Mouse (Mus musculus): ENCODE results near the gene Cds1. TPM values are rescaled to one million over a fixed set of nuclear protein-coding genes. Genes with fewer than 3 reads are reported as not detected.
A peak's percentile ranks its signal among the peaks of the same experiment; 100 is the strongest.

Gene Cds1
- polyA plus RNA-seq, 1 experiment, result not detected

GRCm38 (mm10) chr5:101785921-101786614, 21.1 kb downstream of the Cds1 start:
- H3K27ac ChIP-seq (ENCODE audit: insufficient read depth, low read depth, low read length), result no peak overlapping the region
- no peak overlapping the region for H3K4me3 ChIP-seq (ENCODE audit: insufficient read depth, low read depth, low read length)
- no peak for TF ChIP-seq POLR2A (IDR thresholded peaks at IDR 0.05; ENCODE audit: insufficient read depth, low read depth, low read length)
- no peak for TF ChIP-seq CTCF (IDR thresholded peaks at IDR 0.05; ENCODE audit: insufficient read depth, low read depth, low read length)
- 82% methylated on average over 4 of the region's 4 CpGs for WGBS
- H3K4me1 ChIP-seq (ENCODE audit: control insufficient read depth, insufficient read depth, low read length), result peaks cover 26% of the 10 kb centered on the region

DNA sequence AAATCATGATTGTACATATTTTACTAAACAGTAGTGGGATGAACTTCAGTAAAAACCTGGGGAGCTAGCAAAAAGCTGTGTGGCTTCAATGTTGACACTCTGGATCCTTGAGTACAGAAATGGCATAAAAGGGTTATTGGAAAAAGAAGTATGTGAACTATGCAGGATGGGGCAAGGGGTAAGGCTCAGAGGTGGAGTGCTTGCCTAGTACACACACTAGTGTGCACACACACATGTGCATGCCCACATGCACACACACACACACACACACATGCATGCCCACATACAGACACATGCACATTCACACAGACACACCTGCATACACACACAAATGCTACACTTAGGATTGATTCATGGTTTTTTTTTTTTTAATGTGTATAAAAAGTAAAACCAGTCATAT, 24.8 kb downstream of the Cds1 start:
- TF ChIP-seq POLR2A (IDR thresholded peaks at IDR 0.05; ENCODE audit: insufficient read depth, low read depth, low read length) (no peak), CTCF (IDR thresholded peaks at IDR 0.05; ENCODE audit: insufficient read depth, low read depth, low read length) (no peak)
- peaks cover 20% of the 10 kb centered on the region for H3K4me1 ChIP-seq (ENCODE audit: control insufficient read depth, insufficient read depth, low read length)
- no peak overlapping the region for H3K4me3 ChIP-seq (ENCODE audit: insufficient read depth, low read depth, low read length)
- H3K27ac ChIP-seq (ENCODE audit: insufficient read depth, low read depth, low read length), result no peak overlapping the region

DNA sequence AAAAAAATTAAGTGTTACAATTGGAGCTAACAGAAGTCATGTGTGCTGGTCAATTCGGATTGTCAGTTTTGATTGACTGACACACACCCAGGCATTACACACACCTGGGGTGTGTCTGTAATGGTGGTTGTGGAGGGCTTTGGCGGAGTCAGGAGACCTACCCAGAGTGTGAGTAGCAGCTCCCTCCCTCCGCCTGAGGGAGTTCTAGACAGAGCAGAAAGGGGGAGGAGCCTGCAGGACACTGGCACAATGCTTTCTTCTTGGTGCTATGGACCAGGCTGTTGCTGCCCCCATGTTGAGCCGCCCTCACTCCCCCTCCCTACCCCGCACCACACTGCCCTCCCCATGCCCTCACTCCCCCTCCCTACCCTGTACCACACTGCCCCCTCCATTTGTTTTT, 25.6 kb downstream of the Cds1 start:
- Histone ChIP-seq H3K27ac (ENCODE audit: insufficient read depth, low read depth, low read length) (no peak overlapping the region), H3K4me1 (ENCODE audit: control insufficient read depth, insufficient read depth, low read length) (peaks cover 18% of the 10 kb centered on the region), H3K4me3 (ENCODE audit: insufficient read depth, low read depth, low read length) (no peak overlapping the region)
- WGBS, result 68% methylated on average over 5 of the region's 5 CpGs
- TF ChIP-seq POLR2A (IDR thresholded peaks at IDR 0.05; ENCODE audit: insufficient read depth, low read depth, low read length) (no peak), CTCF (IDR thresholded peaks at IDR 0.05; ENCODE audit: insufficient read depth, low read depth, low read length) (no peak)

DNA sequence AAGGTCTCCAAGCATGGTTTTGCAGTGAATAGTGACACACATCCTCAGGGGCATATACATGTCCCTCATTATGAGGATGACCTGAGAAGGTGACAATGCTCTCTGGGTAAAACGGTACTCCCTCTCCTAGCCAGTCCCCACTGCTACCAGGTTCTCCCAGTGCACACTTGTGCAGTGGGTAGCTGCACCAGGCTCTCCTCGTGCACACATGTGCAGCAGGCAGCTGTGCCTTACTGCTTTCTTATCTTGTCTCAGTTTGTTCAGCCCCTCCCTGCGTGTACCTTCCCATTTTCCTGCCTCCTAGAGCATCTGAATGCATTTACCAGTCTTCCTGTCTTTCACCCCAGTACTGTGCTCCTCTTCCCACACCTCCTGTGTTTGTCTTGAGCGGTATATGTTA, 27.7 kb downstream of the Cds1 start:
- Histone ChIP-seq H3K27ac (ENCODE audit: insufficient read depth, low read depth, low read length) (peak overlapping the region; percentile 48), H3K4me1 (ENCODE audit: control insufficient read depth, insufficient read depth, low read length) (peaks cover 18% of the 10 kb centered on the region), H3K4me3 (ENCODE audit: insufficient read depth, low read depth, low read length) (no peak overlapping the region)
- 59% methylated on average over 4 of the region's 4 CpGs for WGBS
- TF ChIP-seq POLR2A (IDR thresholded peaks at IDR 0.05; ENCODE audit: insufficient read depth, low read depth, low read length) (no peak), CTCF (IDR thresholded peaks at IDR 0.05; ENCODE audit: insufficient read depth, low read depth, low read length) (no peak)

- no peaks in the 10 kb centered on the region; the same call in 1 of the 2 replicates for H3K4me1 ChIP-seq (ENCODE audit: control insufficient read depth, insufficient read depth, low read length)
- TF ChIP-seq POLR2A (IDR thresholded peaks at IDR 0.05; ENCODE audit: insufficient read depth, low read depth, low read length), result no peak
- TF ChIP-seq CTCF (IDR thresholded peaks at IDR 0.05; ENCODE audit: insufficient read depth, low read depth, low read length), result no peak
- H3K4me3 ChIP-seq (ENCODE audit: insufficient read depth, low read depth, low read length), result no peak overlapping the region
- 70% methylated on average over 2 of the region's 2 CpGs for WGBS
- no peak overlapping the region for H3K27ac ChIP-seq (ENCODE audit: insufficient read depth, low read depth, low read length)
Observed at GRCm38 (mm10) chr5:101801891-101802290, 37.0 kb downstream of the Cds1 start.

DNA sequence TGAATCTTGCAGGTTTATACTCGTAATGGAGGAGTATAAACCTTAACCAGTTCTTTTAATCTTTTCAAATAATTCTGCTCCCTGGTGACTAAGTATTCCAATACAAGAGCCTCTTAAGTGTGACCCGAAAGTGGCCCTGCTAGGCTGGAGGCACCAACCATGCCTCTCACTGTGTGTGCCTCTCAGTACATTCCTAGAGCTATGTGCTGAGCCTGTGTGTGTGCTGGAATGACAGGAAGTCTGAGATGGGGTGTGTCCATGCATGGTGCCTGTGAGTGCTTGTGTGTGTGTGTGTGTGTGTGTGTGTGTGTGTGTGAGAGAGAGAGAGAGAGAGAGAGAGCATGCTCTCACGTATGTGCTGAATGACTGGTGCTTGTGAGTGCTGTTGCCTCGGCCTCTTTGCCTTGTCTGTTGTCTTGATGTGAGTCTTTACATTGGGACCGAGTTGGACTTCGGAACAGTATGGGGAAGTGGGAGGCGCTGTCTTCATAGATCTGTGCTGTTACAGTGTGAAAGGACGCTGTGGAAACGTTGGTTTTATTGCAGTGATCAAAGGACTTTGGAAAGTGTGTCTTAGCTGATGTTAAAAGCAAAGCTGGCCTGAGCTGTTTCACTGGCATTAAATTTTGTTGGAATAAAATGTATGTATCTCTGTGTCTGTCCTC, 37.6 kb downstream of the Cds1 start:
- 85% methylated on average over 9 of the region's 9 CpGs for WGBS
- no peak overlapping the region for H3K4me3 ChIP-seq (ENCODE audit: insufficient read depth, low read depth, low read length)
- TF ChIP-seq CTCF (IDR thresholded peaks at IDR 0.05; ENCODE audit: insufficient read depth, low read depth, low read length) (no peak), POLR2A (IDR thresholded peaks at IDR 0.05; ENCODE audit: insufficient read depth, low read depth, low read length) (no peak)
- H3K27ac ChIP-seq (ENCODE audit: insufficient read depth, low read depth, low read length), result no peak overlapping the region
- no peaks in the 10 kb centered on the region; the same call in 1 of the 2 replicates for H3K4me1 ChIP-seq (ENCODE audit: control insufficient read depth, insufficient read depth, low read length)

GRCm38 (mm10) chr5:101811296-101812169, 46.6 kb downstream of the Cds1 start:
- WGBS, result 91% methylated on average over 6 of the region's 6 CpGs
- Histone ChIP-seq H3K4me3 (ENCODE audit: insufficient read depth, low read depth, low read length) (no peak overlapping the region), H3K4me1 (ENCODE audit: control insufficient read depth, insufficient read depth, low read length) (peaks cover 12% of the 10 kb centered on the region), H3K27ac (ENCODE audit: insufficient read depth, low read depth, low read length) (no peak overlapping the region)
- no peak for TF ChIP-seq POLR2A (IDR thresholded peaks at IDR 0.05; ENCODE audit: insufficient read depth, low read depth, low read length)
- TF ChIP-seq CTCF (IDR thresholded peaks at IDR 0.05; ENCODE audit: insufficient read depth, low read depth, low read length), result no peak

DNA sequence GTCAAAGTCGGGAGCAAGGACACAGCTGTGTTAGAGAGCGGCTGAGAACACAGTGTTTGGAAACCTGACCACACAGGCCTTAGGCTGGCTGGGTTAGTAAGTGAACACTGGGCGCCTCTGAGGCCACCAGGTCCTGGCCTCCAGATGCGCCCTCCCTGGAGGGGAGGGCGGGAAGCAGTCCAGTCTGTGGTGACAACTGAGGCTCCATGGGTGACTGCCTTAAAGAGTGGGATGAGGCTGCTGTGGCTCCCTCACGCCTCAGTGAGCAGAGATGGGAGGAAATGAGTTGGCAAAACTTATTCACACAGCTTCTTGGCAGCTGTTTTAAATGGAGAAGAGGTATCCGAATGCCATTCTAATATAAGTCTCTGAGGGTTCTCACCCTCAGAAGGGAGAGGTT, 51.9 kb downstream of the Cds1 start:
- peaks cover 29% of the 10 kb centered on the region for H3K4me1 ChIP-seq (ENCODE audit: control insufficient read depth, insufficient read depth, low read length)
- H3K27ac ChIP-seq (ENCODE audit: insufficient read depth, low read depth, low read length), result peak overlapping the region; percentile 25; the same call in 1 of the 2 replicates
- H3K4me3 ChIP-seq (ENCODE audit: insufficient read depth, low read depth, low read length), result no peak overlapping the region
- 51% methylated on average over 7 of the region's 7 CpGs for WGBS
- no peak for TF ChIP-seq CTCF (IDR thresholded peaks at IDR 0.05; ENCODE audit: insufficient read depth, low read depth, low read length)
- TF ChIP-seq POLR2A (IDR thresholded peaks at IDR 0.05; ENCODE audit: insufficient read depth, low read depth, low read length), result no peak

DNA sequence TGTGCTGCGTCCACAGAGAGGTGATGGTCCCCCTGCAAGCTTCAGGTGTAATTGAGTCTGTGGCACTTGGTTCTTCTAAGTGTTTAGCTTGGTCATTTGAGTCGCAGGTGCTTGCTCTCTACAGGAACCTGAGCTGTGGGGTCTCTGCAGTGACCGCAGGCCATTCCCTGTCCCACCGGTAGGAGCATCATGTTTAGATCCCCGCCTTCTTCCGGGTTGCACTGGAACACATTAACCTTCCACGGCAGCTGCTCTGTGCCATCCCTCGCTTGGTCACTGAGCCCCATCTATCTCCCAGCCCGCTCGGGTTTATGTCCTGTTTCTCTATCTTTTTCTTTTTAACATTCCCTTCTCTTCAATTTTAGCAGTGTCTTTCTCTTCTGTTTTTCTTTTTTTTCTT, 54.3 kb downstream of the Cds1 start:
- no peak overlapping the region for H3K27ac ChIP-seq (ENCODE audit: insufficient read depth, low read depth, low read length)
- TF ChIP-seq POLR2A (IDR thresholded peaks at IDR 0.05; ENCODE audit: insufficient read depth, low read depth, low read length), result no peak
- no peak for TF ChIP-seq CTCF (IDR thresholded peaks at IDR 0.05; ENCODE audit: insufficient read depth, low read depth, low read length)
- no peak overlapping the region for H3K4me3 ChIP-seq (ENCODE audit: insufficient read depth, low read depth, low read length)
- peaks cover 39% of the 10 kb centered on the region for H3K4me1 ChIP-seq (ENCODE audit: control insufficient read depth, insufficient read depth, low read length)
- 74% methylated on average over 10 of the region's 10 CpGs for WGBS
